Mouse (Mus musculus): ENCODE results near the gene Bnc2. TPM values are rescaled to one million over a fixed set of nuclear protein-coding genes. Genes with fewer than 3 reads are reported as not detected.

Gene Bnc2
- polyA plus RNA-seq, 1 experiment from 2014 or later: 17.2 TPM

DNA sequence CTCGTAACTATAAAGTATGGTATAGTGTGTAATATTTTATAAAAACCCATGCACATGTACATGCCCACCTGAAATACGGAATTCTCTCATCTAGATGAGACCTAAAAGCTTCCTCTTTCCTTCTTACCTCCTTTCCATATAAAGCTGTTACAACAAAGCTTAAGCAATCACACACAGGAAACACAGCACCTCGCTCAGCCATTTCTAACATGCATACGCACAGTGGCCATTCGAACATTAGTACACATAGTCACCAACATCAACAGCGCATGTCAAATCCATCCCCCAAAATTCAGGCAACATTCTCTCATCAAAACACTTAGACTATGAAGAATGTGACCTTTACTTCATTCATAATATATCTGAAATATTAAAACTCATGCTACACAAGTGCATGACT, 176.6 kb downstream of the Bnc2 start:
- Histone ChIP-seq H3K36me3 (ENCODE audit: control insufficient read depth, insufficient read depth, low read length) (no peaks in the 10 kb centered on the region), H3K4me1 (ENCODE audit: control insufficient read depth, insufficient read depth, low read length) (no peaks in the 10 kb centered on the region), H3K9ac (ENCODE audit: low read length) (no peak overlapping the region), H3K27ac (ENCODE audit: low read length) (no peak overlapping the region), H3K4me3 (replicated peaks; ENCODE audit: low read length) (no peak overlapping the region), H3K4me2 (ENCODE audit: low read depth, low read length) (no peak overlapping the region), H3K9me3 (replicated peaks; ENCODE audit: control insufficient read depth, low read length) (no peaks in the 10 kb centered on the region), H3K27me3 (ENCODE audit: control insufficient read depth, insufficient read depth, low read length) (no peaks in the 10 kb centered on the region)
- ATAC-seq (ENCODE audit: insufficient read depth, low FRiP score): no peak
- 92% methylated on average over 6 of the region's 6 CpGs for WGBS

DNA sequence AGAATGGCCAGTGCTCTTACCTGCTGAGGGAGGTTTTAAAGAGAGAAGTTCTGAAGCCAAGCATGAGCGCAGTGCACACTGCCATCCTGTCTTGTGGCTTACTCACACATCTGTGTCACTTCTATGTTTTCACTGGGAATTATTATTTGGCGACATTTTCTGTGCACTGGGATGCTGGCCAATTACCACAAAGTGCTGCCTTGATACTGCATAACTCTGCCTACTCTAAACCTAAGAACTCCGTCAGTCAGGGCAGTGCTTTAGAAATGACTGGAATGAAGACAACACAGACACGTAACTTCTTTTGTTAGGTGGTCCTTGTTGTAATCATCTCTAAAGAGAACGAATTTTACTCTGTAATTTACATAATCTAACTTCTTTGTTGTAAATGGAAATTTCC, 186.8 kb downstream of the Bnc2 start:
- Histone ChIP-seq H3K4me2 (ENCODE audit: low read depth, low read length) (no peak overlapping the region), H3K9me3 (replicated peaks; ENCODE audit: control insufficient read depth, low read length) (no peaks in the 10 kb centered on the region), H3K9ac (ENCODE audit: low read length) (no peak overlapping the region), H3K4me3 (replicated peaks; ENCODE audit: low read length) (no peak overlapping the region), H3K4me1 (ENCODE audit: control insufficient read depth, insufficient read depth, low read length) (no peaks in the 10 kb centered on the region), H3K36me3 (ENCODE audit: control insufficient read depth, insufficient read depth, low read length) (no peaks in the 10 kb centered on the region), H3K27ac (ENCODE audit: low read length) (no peak overlapping the region), H3K27me3 (ENCODE audit: control insufficient read depth, insufficient read depth, low read length) (no peaks in the 10 kb centered on the region)
- WGBS: 62% methylated on average over 5 of the region's 5 CpGs
- ATAC-seq (ENCODE audit: insufficient read depth, low FRiP score): no peak

DNA sequence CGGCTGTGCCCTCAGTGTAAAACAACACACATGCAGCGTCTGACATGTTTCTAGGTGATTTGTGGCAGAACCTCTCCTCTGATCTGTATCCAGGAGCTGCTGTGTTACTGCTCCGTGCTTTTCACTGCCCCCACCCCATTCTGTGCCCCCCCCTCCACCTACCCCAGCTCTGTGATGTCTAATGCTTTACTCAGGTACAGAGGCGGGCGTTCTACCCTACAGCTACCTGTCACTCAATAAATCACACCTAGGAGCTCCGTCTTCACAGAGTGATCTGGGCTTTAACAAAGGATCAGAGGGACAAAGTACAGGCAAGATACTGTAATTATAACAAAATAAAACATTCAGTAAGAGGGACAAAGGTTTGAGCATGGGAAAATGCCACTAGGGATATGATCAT, 192.4 kb downstream of the Bnc2 start:
- 42% methylated on average over 6 of the region's 6 CpGs for WGBS
- H3K9me3 ChIP-seq (replicated peaks; ENCODE audit: control insufficient read depth, low read length): no peaks in the 10 kb centered on the region
- H3K36me3 ChIP-seq (ENCODE audit: control insufficient read depth, insufficient read depth, low read length): no peaks in the 10 kb centered on the region
- no peaks in the 10 kb centered on the region for H3K27me3 ChIP-seq (ENCODE audit: control insufficient read depth, insufficient read depth, low read length)
- ATAC-seq (ENCODE audit: insufficient read depth, low FRiP score): no peak
- H3K4me3 ChIP-seq (replicated peaks; ENCODE audit: low read length): no peak overlapping the region
- H3K9ac ChIP-seq (ENCODE audit: low read length): no peak overlapping the region
- no peak overlapping the region for H3K27ac ChIP-seq (ENCODE audit: low read length)
- H3K4me2 ChIP-seq (ENCODE audit: low read depth, low read length): no peak overlapping the region
- 0 out of 2 replicates have a peak, but pooled peaks cover 6% of the 10 kb centered on the region for H3K4me1 ChIP-seq (ENCODE audit: control insufficient read depth, insufficient read depth, low read length)

DNA sequence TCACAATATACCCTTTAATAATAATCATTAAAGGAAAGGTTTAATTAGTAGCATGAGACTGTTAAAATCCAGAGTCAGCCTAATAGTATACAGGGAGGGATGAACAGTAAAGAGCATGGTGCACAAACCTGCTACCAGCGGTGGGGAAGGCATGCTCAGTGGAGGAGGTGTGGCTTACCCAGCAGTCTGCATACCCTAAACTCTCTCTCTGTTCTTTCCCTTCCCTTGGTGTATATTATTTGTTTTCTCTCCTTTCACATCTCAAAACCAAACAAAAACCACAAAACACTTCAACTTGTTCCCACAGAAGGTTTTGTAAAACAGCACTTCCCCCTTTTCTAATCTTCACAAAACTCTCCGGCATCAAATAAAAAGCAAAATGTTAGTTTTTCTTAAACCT, 202.4 kb downstream of the Bnc2 start:
- Histone ChIP-seq H3K4me3 (replicated peaks; ENCODE audit: low read length) (no peak overlapping the region), H3K4me2 (ENCODE audit: low read depth, low read length) (no peak overlapping the region), H3K36me3 (ENCODE audit: control insufficient read depth, insufficient read depth, low read length) (no peaks in the 10 kb centered on the region), H3K4me1 (ENCODE audit: control insufficient read depth, insufficient read depth, low read length) (no peaks in the 10 kb centered on the region), H3K27me3 (ENCODE audit: control insufficient read depth, insufficient read depth, low read length) (no peaks in the 10 kb centered on the region), H3K27ac (ENCODE audit: low read length) (no peak overlapping the region), H3K9me3 (replicated peaks; ENCODE audit: control insufficient read depth, low read length) (no peaks in the 10 kb centered on the region), H3K9ac (ENCODE audit: low read length) (no peak overlapping the region)
- 58% methylated on average over 2 of the region's 2 CpGs for WGBS
- ATAC-seq (ENCODE audit: insufficient read depth, low FRiP score): no peak

DNA sequence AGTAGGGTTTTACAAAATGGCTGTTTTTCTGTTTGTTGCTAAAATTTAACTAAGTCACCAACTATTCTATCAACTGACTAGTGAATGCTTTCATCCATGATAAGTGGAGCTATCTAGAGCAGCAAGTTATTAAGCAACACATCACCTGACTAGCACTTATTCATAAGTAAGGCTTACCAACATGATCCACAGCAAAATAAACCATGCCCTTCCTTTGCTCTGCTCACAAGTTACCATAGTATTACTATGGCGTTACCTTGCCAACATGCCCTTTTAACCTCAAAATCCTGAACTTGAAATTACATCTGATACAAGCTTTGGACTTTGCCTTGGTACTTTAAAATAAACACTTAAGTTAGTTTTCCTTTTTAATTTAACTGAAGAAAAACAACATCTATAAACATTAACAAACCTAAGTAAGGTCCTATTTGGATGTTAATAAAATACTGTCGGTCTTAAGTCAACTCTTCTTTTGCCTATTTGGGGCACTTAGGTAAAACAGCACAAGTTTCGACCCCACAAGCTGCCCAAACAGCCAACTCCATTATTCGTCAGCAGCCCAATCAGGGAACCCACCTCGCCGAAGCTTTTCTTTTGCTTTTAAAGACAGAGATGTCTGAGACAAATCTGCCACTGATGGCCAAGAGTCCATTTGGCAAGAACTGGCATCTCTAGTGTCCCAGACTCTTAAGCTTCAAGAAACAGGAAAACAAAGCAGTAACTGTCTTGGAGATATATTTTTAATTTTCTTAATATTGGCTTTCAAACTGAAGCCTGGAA, 204.8 kb downstream of the Bnc2 start:
- 83% methylated on average over 6 of the region's 6 CpGs for WGBS
- no peak overlapping the region for H3K4me2 ChIP-seq (ENCODE audit: low read depth, low read length)
- no peaks in the 10 kb centered on the region for H3K4me1 ChIP-seq (ENCODE audit: control insufficient read depth, insufficient read depth, low read length)
- H3K9ac ChIP-seq (ENCODE audit: low read length): no peak overlapping the region
- H3K4me3 ChIP-seq (replicated peaks; ENCODE audit: low read length): no peak overlapping the region
- H3K27me3 ChIP-seq (ENCODE audit: control insufficient read depth, insufficient read depth, low read length): no peaks in the 10 kb centered on the region
- H3K27ac ChIP-seq (ENCODE audit: low read length): no peak overlapping the region
- no peaks in the 10 kb centered on the region for H3K9me3 ChIP-seq (replicated peaks; ENCODE audit: control insufficient read depth, low read length)
- no peaks in the 10 kb centered on the region for H3K36me3 ChIP-seq (ENCODE audit: control insufficient read depth, insufficient read depth, low read length)
- ATAC-seq (ENCODE audit: insufficient read depth, low FRiP score): no peak

DNA sequence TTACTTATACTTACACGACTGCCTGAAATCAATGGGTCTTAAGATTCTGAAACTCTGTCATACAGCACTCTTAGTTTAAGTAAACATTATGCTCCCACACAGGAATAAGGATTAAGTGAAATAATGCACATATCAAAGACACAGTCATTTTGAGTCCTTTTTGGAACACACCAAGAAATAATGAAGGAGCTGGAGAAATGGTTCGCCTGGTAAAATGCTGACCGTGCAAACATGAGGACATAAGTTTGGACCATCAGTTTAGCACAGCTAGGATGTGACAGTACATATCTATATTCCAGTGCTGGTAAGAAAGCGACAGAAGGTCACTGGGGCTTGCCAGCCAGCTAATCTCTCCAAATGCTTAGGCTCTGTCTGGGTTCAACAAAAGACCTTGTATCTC, 205.7 kb downstream of the Bnc2 start:
- no peak overlapping the region for H3K4me2 ChIP-seq (ENCODE audit: low read depth, low read length)
- H3K4me3 ChIP-seq (replicated peaks; ENCODE audit: low read length): no peak overlapping the region
- WGBS: 55% methylated on average over 4 of the region's 4 CpGs
- ATAC-seq (ENCODE audit: insufficient read depth, low FRiP score): no peak
- H3K9me3 ChIP-seq (replicated peaks; ENCODE audit: control insufficient read depth, low read length): no peaks in the 10 kb centered on the region
- no peaks in the 10 kb centered on the region for H3K4me1 ChIP-seq (ENCODE audit: control insufficient read depth, insufficient read depth, low read length)
- no peaks in the 10 kb centered on the region for H3K36me3 ChIP-seq (ENCODE audit: control insufficient read depth, insufficient read depth, low read length)
- no peak overlapping the region for H3K27ac ChIP-seq (ENCODE audit: low read length)
- H3K27me3 ChIP-seq (ENCODE audit: control insufficient read depth, insufficient read depth, low read length): no peaks in the 10 kb centered on the region
- no peak overlapping the region for H3K9ac ChIP-seq (ENCODE audit: low read length)

DNA sequence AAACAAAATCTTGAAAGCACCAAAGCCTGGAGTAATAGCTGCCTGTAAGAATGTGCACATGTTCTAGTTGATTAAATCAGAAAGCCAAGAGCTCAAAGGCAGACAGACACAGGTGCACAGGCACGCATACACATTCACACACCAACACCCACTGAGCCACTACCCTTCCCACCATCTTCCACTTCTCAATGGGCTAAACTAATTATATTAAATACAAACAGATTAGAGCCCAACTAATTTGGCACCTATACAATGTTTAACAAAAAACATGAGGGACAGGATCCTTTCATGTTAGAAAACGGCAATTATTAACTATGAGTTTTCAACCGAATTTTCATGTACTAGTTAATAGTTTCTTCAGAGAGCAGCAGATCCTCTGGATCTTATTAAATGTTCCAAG, 207.4 kb downstream of the Bnc2 start:
- no peak for ATAC-seq (ENCODE audit: insufficient read depth, low FRiP score)
- 81% methylated on average over 3 of the region's 3 CpGs for WGBS
- no peaks in the 10 kb centered on the region for H3K4me1 ChIP-seq (ENCODE audit: control insufficient read depth, insufficient read depth, low read length)
- no peak overlapping the region for H3K27ac ChIP-seq (ENCODE audit: low read length)
- no peaks in the 10 kb centered on the region for H3K27me3 ChIP-seq (ENCODE audit: control insufficient read depth, insufficient read depth, low read length)
- no peak overlapping the region for H3K4me3 ChIP-seq (replicated peaks; ENCODE audit: low read length)
- H3K36me3 ChIP-seq (ENCODE audit: control insufficient read depth, insufficient read depth, low read length): no peaks in the 10 kb centered on the region
- no peak overlapping the region for H3K9ac ChIP-seq (ENCODE audit: low read length)
- H3K9me3 ChIP-seq (replicated peaks; ENCODE audit: control insufficient read depth, low read length): no peaks in the 10 kb centered on the region; the same call in 1 of the 2 replicates
- H3K4me2 ChIP-seq (ENCODE audit: low read depth, low read length): no peak overlapping the region

DNA sequence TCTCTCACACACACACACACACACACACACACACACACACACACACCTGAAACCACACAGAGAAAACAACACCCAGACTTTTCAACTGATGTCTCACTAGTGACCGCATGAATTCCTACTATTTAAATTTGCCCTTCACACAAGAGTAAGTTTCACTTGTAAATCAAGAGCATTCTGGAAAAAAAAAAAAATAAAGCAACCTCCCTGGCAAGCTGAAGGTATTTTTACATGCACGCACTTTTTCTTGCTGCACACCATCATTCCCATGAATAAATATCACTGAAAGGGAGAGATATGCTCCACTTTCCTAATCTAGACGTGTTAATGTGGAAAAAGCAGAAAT, 216.9 kb downstream of the Bnc2 start:
- H3K9ac ChIP-seq (ENCODE audit: low read length): no peak overlapping the region
- no peak for ATAC-seq (ENCODE audit: insufficient read depth, low FRiP score)
- H3K36me3 ChIP-seq (ENCODE audit: control insufficient read depth, insufficient read depth, low read length): no peaks in the 10 kb centered on the region
- H3K4me3 ChIP-seq (replicated peaks; ENCODE audit: low read length): no peak overlapping the region
- no peak overlapping the region for H3K4me2 ChIP-seq (ENCODE audit: low read depth, low read length)
- H3K27ac ChIP-seq (ENCODE audit: low read length): no peak overlapping the region
- 0 out of 2 replicates have a peak, but pooled peaks cover 8% of the 10 kb centered on the region for H3K4me1 ChIP-seq (ENCODE audit: control insufficient read depth, insufficient read depth, low read length)
- 76% methylated on average over 3 of the region's 3 CpGs for WGBS
- H3K27me3 ChIP-seq (ENCODE audit: control insufficient read depth, insufficient read depth, low read length): no peaks in the 10 kb centered on the region
- H3K9me3 ChIP-seq (replicated peaks; ENCODE audit: control insufficient read depth, low read length): no peaks in the 10 kb centered on the region

DNA sequence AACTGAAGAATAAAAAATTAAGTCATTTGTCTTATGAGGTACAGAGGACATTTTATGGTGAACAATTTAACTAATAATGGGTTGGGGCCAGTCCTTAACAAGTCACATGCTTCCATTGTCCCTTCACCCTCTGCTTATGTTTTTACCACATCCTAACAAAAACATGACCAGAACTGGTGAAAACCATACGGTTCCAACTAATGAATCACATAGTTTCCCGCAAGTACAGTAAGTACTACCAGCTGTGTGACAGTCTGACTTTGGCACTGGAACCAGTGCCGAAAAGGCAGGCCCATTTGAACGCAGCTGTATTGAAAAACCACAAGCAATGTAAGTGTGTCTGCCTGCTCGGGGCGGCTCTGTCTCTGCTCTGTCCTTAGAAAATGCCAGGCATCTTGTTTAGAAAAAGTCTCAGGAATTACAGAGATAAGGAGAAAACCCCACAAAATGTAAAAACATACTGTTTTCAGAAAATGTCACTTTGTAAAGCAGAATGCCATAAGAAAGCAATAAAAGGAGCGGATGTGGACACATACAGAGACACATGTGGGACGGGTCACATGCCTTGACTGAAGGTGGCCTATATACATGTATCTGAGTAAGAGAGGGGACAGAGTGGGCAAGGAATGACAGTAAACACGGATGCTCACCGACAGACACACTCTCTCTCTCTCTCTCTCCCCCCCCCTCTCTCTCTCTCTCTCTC, 217.4 kb downstream of the Bnc2 start:
- Histone ChIP-seq H3K4me1 (ENCODE audit: control insufficient read depth, insufficient read depth, low read length) (0 out of 2 replicates have a peak, but pooled peaks cover 8% of the 10 kb centered on the region), H3K9me3 (replicated peaks; ENCODE audit: control insufficient read depth, low read length) (no peaks in the 10 kb centered on the region), H3K27me3 (ENCODE audit: control insufficient read depth, insufficient read depth, low read length) (no peaks in the 10 kb centered on the region), H3K4me2 (ENCODE audit: low read depth, low read length) (no peak overlapping the region), H3K4me3 (replicated peaks; ENCODE audit: low read length) (no peak overlapping the region), H3K27ac (ENCODE audit: low read length) (no peak overlapping the region), H3K9ac (ENCODE audit: low read length) (no peak overlapping the region), H3K36me3 (ENCODE audit: control insufficient read depth, insufficient read depth, low read length) (no peaks in the 10 kb centered on the region)
- no peak for ATAC-seq (ENCODE audit: insufficient read depth, low FRiP score)
- WGBS: 59% methylated on average over 10 of the region's 10 CpGs
